Mouse (Mus musculus): ENCODE data around the gene Nol9.
A peak's percentile ranks its signal among the peaks of the same experiment; 100 is the strongest.

Nol9 gene

GRCm38 (mm10) chr4:152038985-152039830, at the start of gene Nol9:
Gene Nol9 (plus strand): TSS chr4:152039321.
- peak; percentile 55 for DNase-seq (ENCODE audit: low spot score)

GRCm38 (mm10) chr4:151992091-151992490, 47.0 kb upstream of the Nol9 start:
- no peak for DNase-seq (ENCODE audit: low spot score)

GRCm38 (mm10) chr4:151993035-151993434, 46.1 kb upstream of the Nol9 start:
- no peak for DNase-seq (ENCODE audit: low spot score)

GRCm38 (mm10) chr4:151994228-151995171, 44.6 kb upstream of the Nol9 start:
- no peak for DNase-seq (ENCODE audit: low spot score)

DNA sequence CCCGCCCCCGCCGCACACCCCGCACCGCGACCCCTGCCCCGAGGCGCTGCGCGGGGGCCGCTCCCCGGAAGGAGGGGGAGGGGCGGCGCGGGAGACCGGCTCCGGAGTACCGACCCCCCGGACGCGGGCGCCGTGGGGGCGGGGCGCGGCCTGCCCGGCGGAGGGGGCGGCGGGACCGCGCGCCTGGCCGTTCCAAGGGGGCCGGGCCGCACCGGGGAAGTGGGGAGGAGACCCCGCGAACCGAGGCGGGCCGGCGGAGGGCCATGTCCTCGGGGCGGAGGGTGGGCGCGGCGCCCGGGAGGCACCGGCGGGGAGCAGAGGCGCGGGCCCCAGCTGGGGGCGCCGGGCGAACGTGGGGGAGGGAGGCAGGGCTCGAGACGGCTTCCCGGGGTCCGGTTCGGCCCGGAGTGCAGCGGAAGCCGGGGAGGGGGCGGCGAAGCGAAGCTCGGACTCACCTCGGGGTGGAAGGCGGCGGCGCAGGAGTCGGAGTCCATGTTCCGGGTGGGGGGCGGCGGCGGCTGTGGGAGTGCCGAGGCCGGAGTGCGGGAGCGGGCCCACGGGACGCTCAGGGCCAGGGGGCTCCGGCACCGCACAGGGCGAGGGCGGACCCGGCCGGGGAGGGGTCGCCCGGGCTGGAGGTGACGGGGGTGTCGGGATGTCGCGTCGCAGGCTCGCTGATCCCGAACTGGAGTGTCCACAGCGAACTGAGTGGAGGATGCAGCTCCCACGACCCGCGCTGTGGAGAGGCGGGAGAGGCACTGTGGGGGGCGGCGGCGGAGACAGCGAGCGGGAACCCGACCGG, 43.5 kb upstream of the Nol9 start:
- no peak for DNase-seq (ENCODE audit: low spot score)

GRCm38 (mm10) chr4:151996173-151996950, 42.8 kb upstream of the Nol9 start, which contains the start of gene Phf13:
Gene Phf13 (minus strand): TSS chr4:151996258.
- peak; percentile 94 for DNase-seq (ENCODE audit: low spot score)

DNA sequence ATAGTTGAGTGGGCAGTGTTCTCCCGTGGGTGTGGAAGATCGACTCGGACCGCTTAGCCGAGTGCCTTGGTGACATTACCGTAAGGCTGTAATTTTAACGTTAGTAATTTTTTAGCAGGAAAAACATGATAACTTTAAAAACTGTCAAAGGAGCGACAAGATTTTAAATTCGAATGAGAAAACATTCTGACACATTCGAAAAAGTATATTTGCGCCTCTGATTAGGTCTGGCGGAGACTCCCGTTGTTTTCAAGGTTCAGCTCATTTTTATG, 42.2 kb upstream of the Nol9 start:
- no peak for DNase-seq (ENCODE audit: low spot score)

DNA sequence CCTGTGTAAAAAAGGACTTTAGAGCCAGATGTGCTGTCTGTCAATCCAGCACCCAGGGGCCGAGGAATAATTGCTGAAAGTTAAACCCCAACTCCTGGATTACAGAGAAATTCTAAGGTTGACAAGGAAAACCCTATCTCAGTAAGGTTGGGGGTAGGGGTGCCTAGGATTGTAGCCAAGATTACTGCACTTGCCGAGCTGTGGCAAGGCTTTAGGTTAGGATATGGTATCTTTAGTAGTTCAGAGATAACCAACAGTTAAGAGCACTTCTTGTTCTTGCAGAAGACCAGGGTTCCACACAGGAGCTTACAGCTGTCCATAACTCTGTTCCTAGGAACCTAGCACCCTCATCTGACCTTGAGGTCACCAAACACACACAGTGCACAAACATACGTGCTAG, 41.4 kb upstream of the Nol9 start:
- no peak for DNase-seq (ENCODE audit: low spot score)

DNA sequence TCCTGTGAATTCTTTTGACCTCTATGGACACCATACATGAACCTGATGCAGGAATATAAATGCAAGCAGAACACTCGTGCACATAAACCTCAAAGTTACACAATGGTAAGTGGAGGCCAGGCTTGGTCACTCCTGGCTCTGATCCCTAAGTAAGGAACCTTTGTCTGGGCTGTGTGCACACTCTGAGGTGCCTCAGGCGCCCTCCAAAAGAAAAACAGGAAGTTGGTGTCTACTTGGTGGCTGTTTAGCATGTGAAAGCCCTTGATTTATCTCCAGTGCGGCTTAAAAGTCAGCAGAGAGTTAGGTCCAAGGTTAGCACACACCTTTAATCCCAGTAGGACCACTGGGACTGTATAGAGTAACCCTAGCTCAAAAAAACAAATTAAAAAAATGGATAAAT, 39.6 kb upstream of the Nol9 start:
- DNase-seq (ENCODE audit: low spot score), result no peak

- DNase-seq (ENCODE audit: low spot score), result no peak
Observed at GRCm38 (mm10) chr4:152000906-152001305, 38.2 kb upstream of the Nol9 start.

DNA sequence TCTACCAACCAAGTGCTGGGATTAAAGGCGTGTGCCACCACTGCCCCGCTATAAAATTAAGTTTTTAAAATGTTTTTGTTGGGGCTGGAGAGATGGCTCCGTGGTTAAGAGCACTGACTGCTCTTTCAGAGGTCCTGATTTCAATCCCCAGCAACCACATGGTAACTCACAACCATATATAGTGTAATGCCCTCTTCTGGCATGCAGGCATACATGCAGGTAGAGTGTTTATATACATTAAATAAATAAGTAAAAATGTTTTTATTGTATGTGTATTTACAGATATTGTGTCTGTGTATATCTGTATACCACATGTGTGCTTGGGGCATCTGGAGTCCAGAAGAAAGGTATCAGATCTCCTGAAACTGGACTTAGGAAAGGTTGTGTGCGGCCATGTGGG, 37.8 kb upstream of the Nol9 start:
- no peak for DNase-seq (ENCODE audit: low spot score)

- no peak for DNase-seq (ENCODE audit: low spot score)
Observed at GRCm38 (mm10) chr4:152002063-152002462, 37.1 kb upstream of the Nol9 start.

- no peak for DNase-seq (ENCODE audit: low spot score)
Observed at GRCm38 (mm10) chr4:152006137-152006536, 33.0 kb upstream of the Nol9 start.

GRCm38 (mm10) chr4:152006812-152007211, 32.3 kb upstream of the Nol9 start:
- no peak for DNase-seq (ENCODE audit: low spot score)

- no peak for DNase-seq (ENCODE audit: low spot score)
Observed at GRCm38 (mm10) chr4:152007481-152008147, 31.5 kb upstream of the Nol9 start.

DNA sequence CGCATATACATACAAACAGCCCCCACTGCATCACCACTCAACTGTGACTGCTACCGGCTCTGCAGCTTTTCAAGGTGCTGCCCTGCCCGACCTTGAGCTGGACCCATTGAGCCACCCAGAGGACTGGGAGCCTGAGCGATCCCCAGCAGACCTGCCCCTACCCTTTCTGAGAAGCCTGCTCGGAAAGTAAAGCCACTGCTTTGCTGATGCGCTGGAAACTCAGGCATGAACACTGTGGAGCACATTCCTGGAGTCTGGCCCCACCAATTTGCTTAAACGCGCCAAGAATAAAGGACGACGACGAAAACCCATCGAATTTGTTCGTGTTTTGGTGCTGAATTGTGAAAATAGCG, 31.0 kb upstream of the Nol9 start:
- DNase-seq (ENCODE audit: low spot score), result no peak

DNA sequence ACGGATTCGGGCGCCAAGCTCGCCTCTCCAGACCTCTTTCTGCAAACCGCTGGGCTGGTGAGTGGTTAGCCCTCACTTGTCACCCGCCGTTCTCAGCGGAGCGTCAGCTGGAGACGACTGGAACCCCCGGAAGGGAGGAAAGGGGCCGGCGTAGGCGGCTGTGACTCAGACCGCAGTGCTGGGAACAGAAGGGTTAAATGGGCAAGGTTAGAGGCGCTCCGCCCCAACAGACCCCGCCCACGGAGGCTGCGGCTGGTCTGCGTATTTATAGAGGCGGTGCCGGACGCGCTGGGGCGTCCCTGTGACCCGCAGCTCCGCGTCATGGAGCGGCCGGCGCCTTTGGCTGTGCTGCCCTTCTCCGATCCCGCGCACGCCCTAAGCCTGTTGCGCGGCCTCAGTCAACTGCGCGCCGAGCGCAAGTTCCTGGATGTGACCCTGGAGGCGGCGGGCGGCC, 30.5 kb upstream of the Nol9 start, which contains the start of gene Klhl21:
TSS of gene Klhl21 (plus strand) at position 182 of the 454 bp plus-strand sequence.
- peak; percentile 90 for DNase-seq (ENCODE audit: low spot score)

DNA sequence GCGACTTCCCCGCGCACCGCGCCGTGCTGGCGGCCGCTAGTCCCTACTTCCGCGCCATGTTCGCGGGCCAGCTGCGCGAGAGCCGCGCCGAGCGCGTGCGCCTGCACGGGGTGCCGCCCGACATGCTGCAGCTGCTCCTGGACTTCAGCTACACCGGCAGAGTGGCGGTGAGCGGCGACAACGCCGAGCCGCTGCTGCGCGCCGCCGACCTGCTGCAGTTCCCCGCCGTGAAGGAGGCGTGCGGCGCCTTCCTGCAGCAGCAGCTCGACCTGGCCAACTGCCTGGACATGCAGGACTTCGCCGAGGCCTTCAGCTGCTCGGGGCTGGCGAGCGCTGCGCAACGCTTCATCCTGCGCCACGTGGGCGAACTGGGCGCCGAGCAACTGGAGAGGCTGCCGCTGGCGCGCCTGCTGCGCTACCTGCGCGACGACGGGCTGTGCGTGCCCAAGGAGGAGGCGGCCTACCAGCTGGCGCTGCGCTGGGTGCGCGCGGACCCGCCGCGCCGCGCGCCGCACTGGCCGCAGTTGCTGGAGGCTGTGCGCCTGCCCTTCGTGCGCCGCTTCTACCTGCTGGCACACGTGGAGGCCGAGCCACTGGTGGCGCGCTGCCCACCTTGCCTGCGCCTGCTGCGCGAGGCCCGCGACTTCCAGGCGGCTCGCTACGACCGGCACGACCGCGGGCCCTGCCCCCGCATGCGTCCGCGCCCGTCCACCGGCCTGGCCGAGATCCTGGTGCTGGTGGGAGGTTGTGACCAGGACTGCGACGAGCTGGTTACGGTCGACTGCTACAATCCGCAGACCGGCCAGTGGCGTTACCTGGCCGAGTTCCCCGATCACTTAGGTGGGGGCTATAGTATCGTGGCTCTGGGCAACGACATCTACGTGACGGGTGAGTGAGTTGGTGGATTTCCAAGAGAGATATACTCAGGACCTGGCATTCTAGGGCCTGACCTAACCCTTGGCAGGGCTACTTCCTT, 29.8 kb upstream of the Nol9 start:
- DNase-seq (ENCODE audit: low spot score), result no peak

- no peak for DNase-seq (ENCODE audit: low spot score)
Observed at GRCm38 (mm10) chr4:152010091-152010706, 28.9 kb upstream of the Nol9 start.
